Mouse (Mus musculus): ENCODE measurements at regions not wholly inside any gene's neighbourhood (a gene's known extent, or its start where the extent isn't known, plus 50 kb on each side); places are given as distances from the start of the nearest gene placed in this dataset.
"Not testable (repeated sequence)": the region's sequence is repeated elsewhere in the genome, so short reads cannot be mapped to it uniquely, and the experiment has no call there.

GRCm38 (mm10) chr15:32778599-32779273 is 534.1 kb downstream of the Sema5a start:
- WGBS = under 1% methylated on average over 33 of the region's 34 CpGs
- H3K9me3 ChIP-seq (ENCODE audit: control insufficient read depth); H3K4me1 ChIP-seq (replicated peaks; ENCODE audit: control insufficient read depth, insufficient read depth, low read length); H3K27me3 ChIP-seq (replicated peaks; ENCODE audit: control insufficient read depth, insufficient read depth, low read length); H3K36me3 ChIP-seq (ENCODE audit: control insufficient read depth, insufficient read depth); H3K27ac ChIP-seq (ENCODE audit: low read depth, low read length): not testable (repeated sequence)
- 0 out of 2 replicates have a peak overlapping the region, but pooled peaks have one; percentile 26 for H3K9ac ChIP-seq (ENCODE audit: low read depth, low read length)
- peak overlapping the region; percentile 49 for H3K4me3 ChIP-seq (ENCODE audit: low read depth, low read length)
- ATAC-seq = peak; percentile 87
- H3K4me2 ChIP-seq (replicated peaks; ENCODE audit: low read depth) = peak overlapping the region; percentile 72
- TF ChIP-seq CTCF (IDR thresholded peaks at IDR 0.05; ENCODE audit: low read depth) = peak; percentile 37

DNA sequence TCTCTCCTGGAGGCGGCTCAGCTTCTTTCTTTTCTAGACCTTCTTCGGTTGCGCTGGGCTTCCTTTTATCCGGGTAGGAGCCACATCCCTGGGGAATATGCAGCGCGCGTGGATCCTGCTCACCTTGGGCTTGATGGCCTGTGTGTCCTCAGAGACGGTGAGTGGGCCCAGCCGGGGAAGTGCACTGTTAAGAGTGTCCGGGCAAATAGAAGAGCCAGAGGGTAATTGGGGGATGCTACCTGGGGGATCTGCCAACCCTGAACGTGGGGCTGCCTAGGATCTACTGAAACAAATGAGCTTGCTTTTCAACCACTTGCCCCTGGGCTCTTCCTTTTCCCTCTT is 534.6 kb downstream of the Sema5a start:
- WGBS = 6% methylated on average over 11 of the region's 11 CpGs
- H3K27ac ChIP-seq (ENCODE audit: low read depth, low read length); H3K27me3 ChIP-seq (replicated peaks; ENCODE audit: control insufficient read depth, insufficient read depth, low read length); ATAC-seq; H3K9me3 ChIP-seq (ENCODE audit: control insufficient read depth); H3K36me3 ChIP-seq (ENCODE audit: control insufficient read depth, insufficient read depth); H3K4me1 ChIP-seq (replicated peaks; ENCODE audit: control insufficient read depth, insufficient read depth, low read length): not testable (repeated sequence)
- peak overlapping the region; percentile 49 for H3K4me3 ChIP-seq (ENCODE audit: low read depth, low read length)
- H3K4me2 ChIP-seq (replicated peaks; ENCODE audit: low read depth) = peak overlapping the region; percentile 72
- H3K9ac ChIP-seq (ENCODE audit: low read depth, low read length) = 0 out of 2 replicates have a peak overlapping the region, but pooled peaks have one; percentile 26

GRCm38 (mm10) chr15:32781609-32782008 is 537.0 kb downstream of the Sema5a start:
- not testable (repeated sequence) for H3K4me3 ChIP-seq (ENCODE audit: low read depth, low read length); ATAC-seq
- WGBS = 42% methylated on average over 1 of the region's 1 CpGs

DNA sequence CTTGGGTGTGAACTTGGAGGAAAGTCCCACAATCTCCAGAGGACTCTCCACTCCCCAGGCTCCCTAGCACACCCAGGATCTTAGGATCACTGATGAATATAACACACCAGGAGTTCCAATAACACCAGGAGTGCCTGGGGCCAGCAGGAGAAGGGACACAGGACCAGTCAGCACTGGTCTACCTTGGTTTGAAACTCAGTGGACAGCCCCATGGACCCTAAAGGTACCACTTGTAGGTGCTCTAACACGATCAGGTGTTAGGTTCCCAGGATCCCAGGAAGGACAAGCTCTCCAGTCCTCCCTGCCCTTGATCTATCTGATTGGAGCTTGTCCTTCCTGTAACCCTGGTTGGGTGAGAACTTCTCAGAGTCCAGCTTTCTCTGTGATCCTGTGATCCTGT is 554.6 kb downstream of the Sema5a start:
- no peak for TF ChIP-seq CTCF (IDR thresholded peaks at IDR 0.05; ENCODE audit: low read depth)
- WGBS = 81% methylated on average over 1 of the region's 1 CpGs
- Histone ChIP-seq H3K4me3 (ENCODE audit: low read depth, low read length) (no peak overlapping the region), H3K36me3 (ENCODE audit: control insufficient read depth, insufficient read depth) (peaks cover 10% of the 10 kb centered on the region), H3K4me1 (replicated peaks; ENCODE audit: control insufficient read depth, insufficient read depth, low read length) (no peaks in the 10 kb centered on the region), H3K9me3 (ENCODE audit: control insufficient read depth) (no peaks in the 10 kb centered on the region; the same call in 1 of the 2 replicates), H3K27ac (ENCODE audit: low read depth, low read length) (no peak overlapping the region), H3K9ac (ENCODE audit: low read depth, low read length) (no peak overlapping the region), H3K4me2 (replicated peaks; ENCODE audit: low read depth) (no peak overlapping the region), H3K27me3 (replicated peaks; ENCODE audit: control insufficient read depth, insufficient read depth, low read length) (no peaks in the 10 kb centered on the region)
- ATAC-seq = no peak

More at GRCm38 (mm10) chr15:32781609-32782008, 537.0 kb downstream of the Sema5a start:
- not testable (repeated sequence) for H3K27ac ChIP-seq (ENCODE audit: low read depth, low read length); H3K4me2 ChIP-seq (replicated peaks; ENCODE audit: low read depth); H3K9me3 ChIP-seq (ENCODE audit: control insufficient read depth); H3K9ac ChIP-seq (ENCODE audit: low read depth, low read length); H3K27me3 ChIP-seq (replicated peaks; ENCODE audit: control insufficient read depth, insufficient read depth, low read length); H3K4me1 ChIP-seq (replicated peaks; ENCODE audit: control insufficient read depth, insufficient read depth, low read length); H3K36me3 ChIP-seq (ENCODE audit: control insufficient read depth, insufficient read depth)

GRCm38 (mm10) chr15:32810849-32811632 is 566.4 kb downstream of the Sema5a start:
- H3K27me3 ChIP-seq (replicated peaks; ENCODE audit: control insufficient read depth, insufficient read depth, low read length) = no peaks in the 10 kb centered on the region
- WGBS = 55% methylated on average over 2 of the region's 2 CpGs
- no peak overlapping the region for H3K4me3 ChIP-seq (ENCODE audit: low read depth, low read length)
- H3K4me2 ChIP-seq (replicated peaks; ENCODE audit: low read depth) = no peak overlapping the region
- no peaks in the 10 kb centered on the region for H3K4me1 ChIP-seq (replicated peaks; ENCODE audit: control insufficient read depth, insufficient read depth, low read length)
- H3K9ac ChIP-seq (ENCODE audit: low read depth, low read length) = no peak overlapping the region
- H3K36me3 ChIP-seq (ENCODE audit: control insufficient read depth, insufficient read depth) = no peaks in the 10 kb centered on the region
- TF ChIP-seq CTCF (IDR thresholded peaks at IDR 0.05; ENCODE audit: low read depth) = no peak
- no peak for ATAC-seq
- H3K9me3 ChIP-seq (ENCODE audit: control insufficient read depth) = no peaks in the 10 kb centered on the region
- no peak overlapping the region for H3K27ac ChIP-seq (ENCODE audit: low read depth, low read length)

DNA sequence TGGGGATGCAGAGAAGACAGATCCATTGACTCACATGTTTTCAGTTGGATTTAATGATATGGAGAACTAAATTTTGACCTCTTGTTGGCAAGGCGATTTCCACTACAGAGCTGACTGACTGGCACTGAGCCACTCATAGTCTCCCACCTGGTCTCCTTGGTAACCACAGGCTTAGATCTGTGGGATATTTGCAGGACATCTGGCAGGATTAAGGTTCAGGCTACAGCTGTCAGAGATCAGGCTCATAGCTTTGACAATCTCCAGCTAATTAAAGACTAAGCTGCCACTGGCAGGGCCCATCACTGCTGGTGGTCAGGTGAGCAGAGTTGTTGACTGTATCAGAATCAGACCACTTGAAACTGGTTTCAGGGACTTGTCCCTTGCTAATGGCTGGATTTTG is 595.4 kb downstream of the Sema5a start:
- Histone ChIP-seq H3K27ac (ENCODE audit: low read depth, low read length) (no peak overlapping the region), H3K27me3 (replicated peaks; ENCODE audit: control insufficient read depth, insufficient read depth, low read length) (no peaks in the 10 kb centered on the region), H3K4me3 (ENCODE audit: low read depth, low read length) (no peak overlapping the region), H3K9me3 (ENCODE audit: control insufficient read depth) (no peaks in the 10 kb centered on the region), H3K9ac (ENCODE audit: low read depth, low read length) (no peak overlapping the region), H3K4me1 (replicated peaks; ENCODE audit: control insufficient read depth, insufficient read depth, low read length) (no peaks in the 10 kb centered on the region), H3K36me3 (ENCODE audit: control insufficient read depth, insufficient read depth) (no peaks in the 10 kb centered on the region), H3K4me2 (replicated peaks; ENCODE audit: low read depth) (no peak overlapping the region)
- 81% methylated on average over 1 of the region's 1 CpGs for WGBS
- ATAC-seq = no peak
- TF ChIP-seq CTCF (IDR thresholded peaks at IDR 0.05; ENCODE audit: low read depth) = no peak
